Mouse (Mus musculus) limb, embryonic 11.5 days (tissue): ENCODE measurements at regions not wholly inside any gene's neighbourhood (a gene's known extent, or its start where the extent isn't known, plus 50 kb on each side); places are given as distances from the start of the nearest gene placed in this dataset.
A peak's percentile ranks its signal among the peaks of the same experiment; 100 is the strongest.

ENCODE experiments used
- ATAC-seq: fragments of 200-750 bp; cut with Nextera tagmentation; 2 replicates; pipeline ENCODE4 v1.8.0; 2017; ENCODE audit warnings: low read depth; ENCODE audit not compliant: insufficient number of reproducible peaks, low FRiP score, low TSS enrichment
- DNase-seq: peaks from one replicate; pipeline ENCODE4 v3.0.0-alpha.2; 2015; ENCODE audit warnings: low spot score
- H3K27ac ChIP-seq: fragments of 300-500 bp; sonication (generic); replicated peaks from 2 replicates; pipeline ENCODE4 v1.5.1; 2014; ENCODE audit warnings: low read depth, mild to moderate bottlenecking, low read length
- H3K27me3 ChIP-seq: fragments of 300-500 bp; sonication (generic); 2 replicates; pipeline ENCODE4 v1.6.1; 2014; ENCODE audit warnings: mild to moderate bottlenecking, low read length, mixed read lengths; ENCODE audit not compliant: control insufficient read depth, insufficient read depth
- H3K36me3 ChIP-seq: fragments of 300-500 bp; sonication (generic); 2 replicates; pipeline ENCODE4 v1.6.1; 2014; ENCODE audit warnings: mild to moderate bottlenecking, low read length, moderate library complexity, mixed read lengths; ENCODE audit not compliant: control insufficient read depth, insufficient read depth
- H3K4me1 ChIP-seq: fragments of 300-500 bp; sonication (generic); 2 replicates; pipeline ENCODE4 v1.6.1; 2014; ENCODE audit warnings: low read length, mixed read lengths; ENCODE audit not compliant: control insufficient read depth, insufficient read depth
- H3K4me2 ChIP-seq: fragments of 300-500 bp; sonication (generic); 2 replicates; pipeline ENCODE4 v1.6.1; 2014; ENCODE audit warnings: low read depth, mild to moderate bottlenecking, moderate library complexity; ENCODE audit not compliant: severe bottlenecking
- H3K4me3 ChIP-seq: fragments of 300-500 bp; sonication (generic); 2 replicates; pipeline ENCODE4 v1.5.1; 2014; ENCODE audit warnings: low read depth, low read length
- H3K9ac ChIP-seq: fragments of 300-500 bp; sonication (generic); 2 replicates; pipeline ENCODE4 v1.6.1; 2014; ENCODE audit warnings: mild to moderate bottlenecking, low read length
- H3K9me3 ChIP-seq: fragments of 300-500 bp; sonication (generic); 2 replicates; pipeline ENCODE4 v1.6.1; 2016; ENCODE audit warnings: low read length; ENCODE audit not compliant: control insufficient read depth
- WGBS: fragments of 180-500 bp; shearing (Covaris S2); extraction: QIAGEN DNeasy Blood & Tissue Kit; methylation state at CpG from one replicate; pipeline ENCODE4 v1.1.7; 2014; 5-methylcytosine and 5-hydroxymethylcytosine counted together

DNA sequence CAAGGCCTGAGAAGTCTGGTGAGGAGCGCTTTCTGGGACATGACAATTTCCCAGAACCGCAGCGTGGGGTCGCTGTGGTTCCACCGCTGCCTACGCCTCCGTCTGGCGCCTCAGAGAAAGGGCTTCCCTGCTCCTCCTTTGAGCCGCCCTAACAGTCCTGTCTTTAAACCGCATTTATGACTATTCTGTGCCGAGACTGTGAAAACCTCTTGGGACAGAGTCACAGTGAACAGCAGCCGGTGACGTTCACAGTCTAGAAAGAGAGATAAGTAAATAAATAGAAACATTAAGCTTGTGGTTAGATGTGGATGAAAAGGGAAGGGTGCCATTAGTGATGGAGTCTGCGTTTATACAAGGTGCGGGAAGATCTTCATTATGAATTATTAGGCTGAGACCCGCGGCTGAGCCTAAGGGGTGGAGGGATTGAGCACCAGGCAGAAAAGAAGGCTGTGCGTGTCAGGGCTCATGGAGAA is 59.1 kb upstream of the Ssx2ip start:
- ATAC-seq = no peak
- H3K4me3 ChIP-seq = no peak overlapping the region
- no peaks in the 10 kb centered on the region for H3K36me3 ChIP-seq
- DNase-seq = peak; percentile 83
- no peaks in the 10 kb centered on the region for H3K9me3 ChIP-seq
- no peak overlapping the region for H3K27ac ChIP-seq
- 13% methylated on average over 18 of the region's 18 CpGs for WGBS
- no peak overlapping the region for H3K9ac ChIP-seq
- H3K4me2 ChIP-seq = peak overlapping the region; percentile 22; the same call in 1 of the 2 replicates
- H3K4me1 ChIP-seq = peaks cover 2% of the 10 kb centered on the region; the same call in 1 of the 2 replicates
- no peaks in the 10 kb centered on the region for H3K27me3 ChIP-seq

DNA sequence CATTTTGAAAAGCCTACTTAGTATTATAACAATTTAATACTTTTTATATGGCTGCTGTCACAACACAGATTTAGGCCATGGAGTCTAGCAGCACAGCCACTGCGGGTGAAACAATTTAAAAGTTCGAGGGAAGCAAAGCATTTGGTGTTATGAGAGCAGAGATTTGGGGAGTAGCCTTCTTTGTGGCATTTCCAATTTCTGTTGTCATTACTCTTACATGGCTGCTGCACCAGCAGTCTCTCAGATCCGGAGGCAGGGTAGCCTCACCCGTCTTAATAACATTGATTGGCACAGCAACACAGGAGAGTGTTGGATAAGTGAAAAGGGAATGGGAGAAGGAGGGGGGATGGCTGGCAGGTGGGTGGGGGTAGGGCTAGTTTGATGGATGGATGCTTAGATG is 58.5 kb upstream of the Ssx2ip start:
- no peak for ATAC-seq
- Histone ChIP-seq H3K27ac (no peak overlapping the region), H3K9ac (no peak overlapping the region), H3K4me3 (no peak overlapping the region), H3K4me2 (no peak overlapping the region), H3K4me1 (no peaks in the 10 kb centered on the region), H3K27me3 (no peaks in the 10 kb centered on the region), H3K36me3 (no peaks in the 10 kb centered on the region), H3K9me3 (no peaks in the 10 kb centered on the region)
- 78% methylated on average over 4 of the region's 4 CpGs for WGBS
- no peak for DNase-seq

DNA sequence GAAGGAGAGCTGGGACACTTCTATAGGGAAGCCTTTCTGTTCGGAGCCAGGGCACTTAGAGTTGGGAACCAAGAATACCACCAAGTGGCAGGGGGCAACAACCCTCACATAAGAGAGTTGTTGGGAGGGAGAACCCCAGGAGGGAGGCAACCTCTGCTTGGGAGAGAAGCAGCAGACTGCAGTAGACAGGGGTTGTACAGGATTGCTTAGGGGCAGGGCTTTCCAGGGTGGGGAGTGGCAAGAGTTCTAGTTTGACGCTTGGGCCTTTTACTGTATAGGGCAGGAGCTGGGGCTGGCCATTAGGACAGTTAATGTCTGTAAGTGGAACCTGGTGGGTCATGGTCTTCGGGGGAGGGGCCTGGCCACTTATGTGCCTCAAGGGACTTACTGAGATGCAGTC is 57.1 kb upstream of the Ssx2ip start:
- ATAC-seq (no peak), DNase-seq (no peak)
- no peak overlapping the region for H3K4me3 ChIP-seq
- no peak overlapping the region for H3K9ac ChIP-seq
- H3K9me3 ChIP-seq = no peaks in the 10 kb centered on the region
- H3K4me2 ChIP-seq = no peak overlapping the region
- WGBS = 77% methylated on average over 3 of the region's 3 CpGs
- H3K4me1 ChIP-seq = no peaks in the 10 kb centered on the region
- no peaks in the 10 kb centered on the region for H3K27me3 ChIP-seq
- no peak overlapping the region for H3K27ac ChIP-seq
- H3K36me3 ChIP-seq = no peaks in the 10 kb centered on the region

DNA sequence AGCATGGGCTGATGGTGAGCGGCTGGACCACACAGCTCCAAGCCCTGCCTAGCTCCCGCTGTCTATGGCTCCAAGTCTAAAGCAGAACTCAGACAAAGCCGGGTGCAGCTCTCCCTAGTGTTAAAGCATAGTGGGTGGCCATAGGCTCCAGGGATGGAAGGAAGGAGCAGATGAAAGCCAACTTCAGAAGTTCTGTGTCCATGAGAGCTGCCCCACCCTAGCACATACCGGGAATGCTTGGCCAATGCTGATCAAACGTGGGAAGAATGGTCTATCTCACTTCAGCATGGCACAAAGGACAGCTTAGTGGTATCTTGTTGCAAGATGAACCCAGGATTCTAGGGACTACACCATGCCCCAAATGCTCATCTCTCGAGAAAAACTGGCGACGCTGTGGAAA is 55.5 kb upstream of the Ssx2ip start:
- no peak for DNase-seq
- Histone ChIP-seq H3K4me3 (no peak overlapping the region), H3K4me2 (no peak overlapping the region), H3K36me3 (no peaks in the 10 kb centered on the region), H3K9ac (no peak overlapping the region), H3K4me1 (no peaks in the 10 kb centered on the region), H3K27me3 (no peaks in the 10 kb centered on the region), H3K27ac (no peak overlapping the region), H3K9me3 (no peaks in the 10 kb centered on the region)
- 88% methylated on average over 8 of the region's 8 CpGs for WGBS
- no peak for ATAC-seq

DNA sequence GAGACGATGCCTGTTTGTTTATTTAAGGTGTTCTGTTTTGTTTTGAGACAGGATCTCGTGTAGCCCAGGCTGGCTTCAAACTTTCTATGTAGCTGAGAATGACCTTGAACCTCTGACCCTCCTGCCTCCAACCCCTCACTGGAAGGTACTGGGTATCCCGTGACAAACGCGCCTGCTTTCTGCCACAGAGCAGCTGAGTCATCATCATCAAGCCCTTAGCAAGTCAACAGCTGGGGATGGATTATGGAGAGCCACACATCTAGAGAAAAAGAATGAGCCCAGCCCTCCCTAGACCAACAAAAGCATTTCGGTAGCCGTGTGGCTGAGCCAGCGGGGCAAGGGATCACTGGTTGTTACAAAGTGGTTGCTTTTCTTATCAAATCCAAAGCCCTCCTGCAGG is 55.0 kb upstream of the Ssx2ip start:
- no peak for ATAC-seq
- no peaks in the 10 kb centered on the region for H3K4me1 ChIP-seq
- H3K36me3 ChIP-seq = no peaks in the 10 kb centered on the region
- H3K27me3 ChIP-seq = no peaks in the 10 kb centered on the region
- H3K9ac ChIP-seq = no peak overlapping the region
- no peaks in the 10 kb centered on the region for H3K9me3 ChIP-seq
- no peak overlapping the region for H3K4me3 ChIP-seq
- no peak for DNase-seq
- H3K27ac ChIP-seq = no peak overlapping the region
- no peak overlapping the region for H3K4me2 ChIP-seq
- WGBS = 80% methylated on average over 8 of the region's 8 CpGs

DNA sequence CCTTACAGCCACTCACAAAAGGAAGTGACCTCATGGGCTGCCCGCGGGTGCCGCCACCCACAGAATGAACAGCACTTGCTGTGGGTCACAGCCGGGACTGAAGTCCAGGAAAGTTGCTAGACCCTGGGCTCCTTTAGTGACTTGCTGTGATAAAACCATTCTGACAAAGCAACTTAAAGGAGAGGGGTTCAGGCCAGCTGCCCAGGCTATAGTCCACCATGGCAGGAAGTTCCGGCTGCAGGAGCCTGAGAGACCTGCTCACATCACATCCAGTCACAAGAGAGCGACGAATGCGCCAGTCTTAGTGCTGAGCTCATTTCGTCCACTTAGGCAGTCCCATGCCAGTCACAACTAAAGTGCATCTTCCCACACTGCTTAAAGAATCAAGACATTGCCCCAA is 54.3 kb upstream of the Ssx2ip start:
- Histone ChIP-seq H3K27me3 (no peaks in the 10 kb centered on the region), H3K4me1 (no peaks in the 10 kb centered on the region), H3K9ac (no peak overlapping the region), H3K36me3 (no peaks in the 10 kb centered on the region), H3K27ac (no peak overlapping the region), H3K9me3 (no peaks in the 10 kb centered on the region), H3K4me3 (no peak overlapping the region), H3K4me2 (no peak overlapping the region)
- ATAC-seq (no peak), DNase-seq (no peak)
- 90% methylated on average over 9 of the region's 9 CpGs for WGBS

DNA sequence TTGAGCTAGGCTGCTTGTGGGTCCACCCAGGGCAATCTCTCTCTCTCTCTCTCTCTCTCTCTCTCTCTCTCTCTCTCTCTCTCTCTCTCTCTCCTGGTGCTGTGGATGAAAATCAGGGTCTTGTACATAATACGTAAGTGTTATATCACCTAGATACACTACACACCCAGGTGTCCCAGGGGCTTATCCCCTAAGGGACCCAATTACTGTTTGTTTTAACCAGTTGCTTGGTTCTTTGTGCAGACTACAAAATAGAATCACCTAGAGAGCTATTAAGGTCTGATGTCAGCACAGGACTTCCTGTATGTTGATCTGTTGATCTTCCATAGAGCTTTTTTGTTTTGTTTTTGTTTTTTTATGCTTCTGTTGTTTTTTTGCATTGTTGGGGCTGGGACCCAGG is 53.0 kb upstream of the Ssx2ip start:
- Histone ChIP-seq H3K36me3 (no peaks in the 10 kb centered on the region), H3K4me3 (no peak overlapping the region), H3K27ac (no peak overlapping the region), H3K27me3 (no peaks in the 10 kb centered on the region), H3K4me2 (no peak overlapping the region), H3K9me3 (no peaks in the 10 kb centered on the region; the same call in 1 of the 2 replicates), H3K9ac (no peak overlapping the region), H3K4me1 (no peaks in the 10 kb centered on the region)
- ATAC-seq (no peak), DNase-seq (no peak)
- 87% methylated on average over 1 of the region's 1 CpGs for WGBS

DNA sequence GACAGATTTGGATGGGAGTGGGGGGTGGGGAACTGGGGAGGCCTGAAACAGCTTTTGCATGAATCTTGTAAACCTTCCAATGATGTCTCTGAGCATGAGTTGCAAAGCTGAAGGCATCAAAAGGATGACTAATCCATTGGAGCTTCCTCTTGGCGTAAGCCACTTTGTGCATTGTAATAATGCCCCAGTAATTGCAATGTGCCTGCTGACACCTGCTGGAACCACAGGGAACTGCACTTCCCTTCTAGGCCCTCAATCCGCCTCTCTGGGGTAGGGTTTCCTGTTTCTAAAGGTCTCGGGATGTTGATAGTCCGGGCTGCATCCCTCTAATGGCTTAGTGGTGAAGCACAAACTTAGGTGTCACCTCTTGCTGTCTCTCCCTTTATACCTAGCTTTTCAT is 52.3 kb upstream of the Ssx2ip start:
- no peaks in the 10 kb centered on the region for H3K27me3 ChIP-seq
- H3K9ac ChIP-seq = no peak overlapping the region
- DNase-seq = no peak
- no peaks in the 10 kb centered on the region for H3K4me1 ChIP-seq
- no peak for ATAC-seq
- H3K4me2 ChIP-seq = no peak overlapping the region
- H3K36me3 ChIP-seq = no peaks in the 10 kb centered on the region
- 84% methylated on average over 4 of the region's 4 CpGs for WGBS
- no peak overlapping the region for H3K4me3 ChIP-seq
- no peaks in the 10 kb centered on the region; the same call in 1 of the 2 replicates for H3K9me3 ChIP-seq
- H3K27ac ChIP-seq = no peak overlapping the region

DNA sequence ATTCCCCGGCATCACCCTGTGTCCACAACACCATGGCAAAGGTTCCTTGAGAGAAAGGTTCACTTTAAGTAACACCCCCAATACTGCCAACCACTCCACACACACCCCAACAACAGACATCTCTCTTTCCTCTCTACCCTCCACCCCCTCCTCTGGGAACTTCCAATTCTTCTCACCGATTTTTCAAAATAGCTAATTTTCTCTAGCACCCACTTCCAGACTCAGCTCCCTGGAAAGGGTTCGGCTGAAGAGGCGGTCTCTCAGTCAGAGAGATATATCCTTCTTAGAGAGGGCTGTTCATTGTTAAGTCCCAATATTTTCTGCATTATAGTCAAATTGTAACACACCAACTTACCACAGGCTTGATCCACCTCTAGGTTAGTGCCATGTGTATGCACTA is 50.5 kb upstream of the Ssx2ip start:
- ATAC-seq = no peak
- Histone ChIP-seq H3K27me3 (no peaks in the 10 kb centered on the region), H3K9ac (no peak overlapping the region), H3K27ac (no peak overlapping the region), H3K9me3 (no peaks in the 10 kb centered on the region; the same call in 1 of the 2 replicates), H3K4me1 (no peaks in the 10 kb centered on the region), H3K4me3 (no peak overlapping the region), H3K36me3 (no peaks in the 10 kb centered on the region), H3K4me2 (no peak overlapping the region)
- 91% methylated on average over 4 of the region's 4 CpGs for WGBS
- DNase-seq = no peak
